Mouse (Mus musculus) CD4-positive naive resting alpha-beta T cell, adult 57 days (primary cell): ENCODE data around the gene Kcnrg. TPM values are rescaled to one million over a fixed set of nuclear protein-coding genes. Genes with fewer than 3 reads are reported as not detected.

Experiments used
- total RNA-seq: library from RNA; stranded (reverse); gene quantifications from one replicate; pipeline ENCODE4 v1.2.4, GENCODE M21; 2023

Gene Kcnrg
- total RNA-seq = 2.0 TPM

GRCm38 (mm10) chr14:61607157-61607556 is at the start of gene Kcnrg:
Gene Kcnrg (plus strand): TSS chr14:61607457.

GRCm38 (mm10) chr14:61597968-61598367 is 9.3 kb upstream of the Kcnrg start, which contains the start of gene Trim13:
Gene Trim13 (plus strand): TSS chr14:61598247.

Other genes with a start within 250 kb of the Kcnrg start
- gene Ebpl, start 247.0 kb upstream of the Kcnrg start, total RNA-seq = 3.8 TPM
- gene Kpna3, start 167.6 kb upstream of the Kcnrg start, total RNA-seq = 24.4 TPM
- gene Spryd7, start 50.6 kb upstream of the Kcnrg start, total RNA-seq = 8.0 TPM
- gene Trim13, start 9.2 kb upstream of the Kcnrg start, total RNA-seq = 16.3 TPM